Mouse (Mus musculus): ENCODE measurements around the gene Tgfa.

The Tgfa gene

GRCm38 (mm10) chr6:86233512-86234430, 38.7 kb downstream of the Tgfa start:
- DNase-seq (ENCODE audit: low spot score), result peak; percentile 58

- no peak for DNase-seq (ENCODE audit: low spot score)
Measured at GRCm38 (mm10) chr6:86244866-86245265, 49.8 kb downstream of the Tgfa start.

GRCm38 (mm10) chr6:86245965-86246364, 50.9 kb downstream of the Tgfa start:
- no peak for DNase-seq (ENCODE audit: low spot score)

- DNase-seq (ENCODE audit: low spot score), result no peak
Measured at GRCm38 (mm10) chr6:86248562-86248961, 53.5 kb downstream of the Tgfa start.

GRCm38 (mm10) chr6:86249042-86249441, 54.0 kb downstream of the Tgfa start:
- no peak for DNase-seq (ENCODE audit: low spot score)

- DNase-seq (ENCODE audit: low spot score), result no peak
Measured at GRCm38 (mm10) chr6:86250236-86250635, 55.2 kb downstream of the Tgfa start.

GRCm38 (mm10) chr6:86250830-86251229, 55.8 kb downstream of the Tgfa start:
- no peak for DNase-seq (ENCODE audit: low spot score)

- DNase-seq (ENCODE audit: low spot score), result no peak
Measured at GRCm38 (mm10) chr6:86252176-86253125, 57.4 kb downstream of the Tgfa start.

- DNase-seq (ENCODE audit: low spot score), result no peak
Measured at GRCm38 (mm10) chr6:86255899-86256298, 60.9 kb downstream of the Tgfa start.

GRCm38 (mm10) chr6:86259242-86259641, 64.2 kb downstream of the Tgfa start:
- no peak for DNase-seq (ENCODE audit: low spot score)

GRCm38 (mm10) chr6:86260322-86261050, 65.5 kb downstream of the Tgfa start:
- no peak for DNase-seq (ENCODE audit: low spot score)

GRCm38 (mm10) chr6:86266786-86267185, 71.8 kb downstream of the Tgfa start:
- no peak for DNase-seq (ENCODE audit: low spot score)

GRCm38 (mm10) chr6:86270373-86271068, 75.5 kb downstream of the Tgfa start:
- DNase-seq (ENCODE audit: low spot score), result no peak

GRCm38 (mm10) chr6:86271130-86271529, 76.1 kb downstream of the Tgfa start:
- DNase-seq (ENCODE audit: low spot score), result no peak

- DNase-seq (ENCODE audit: low spot score), result no peak
Measured at GRCm38 (mm10) chr6:86275704-86276103, 80.7 kb downstream of the Tgfa start.

- no peak for DNase-seq (ENCODE audit: low spot score)
Measured at GRCm38 (mm10) chr6:86276816-86277215, 81.8 kb downstream of the Tgfa start.

GRCm38 (mm10) chr6:86277620-86278019, 82.6 kb downstream of the Tgfa start:
- no peak for DNase-seq (ENCODE audit: low spot score)

- DNase-seq (ENCODE audit: low spot score), result no peak
Measured at GRCm38 (mm10) chr6:86281573-86282210, 86.7 kb downstream of the Tgfa start.

GRCm38 (mm10) chr6:86293301-86293700, 98.3 kb downstream of the Tgfa start:
- DNase-seq (ENCODE audit: low spot score), result no peak

GRCm38 (mm10) chr6:86295451-86295850, 100.4 kb downstream of the Tgfa start:
- DNase-seq (ENCODE audit: low spot score), result peak; percentile 13

GRCm38 (mm10) chr6:86296126-86296525, 101.1 kb downstream of the Tgfa start:
- no peak for DNase-seq (ENCODE audit: low spot score)
